Mouse (Mus musculus) liver, postnatal 0 days (tissue): ENCODE data around the gene Tepsin.

ENCODE experiments used
- CTCF ChIP-seq: sonication (generic); IDR thresholded peaks from 2 replicates; pipeline ENCODE4 v1.5.1; 2016; ENCODE audit warnings: antibody characterized with exemption, low read depth
- EP300 ChIP-seq: IDR thresholded peaks from 2 replicates; pipeline ENCODE4 v1.6.1; 2016; ENCODE audit warnings: antibody characterized with exemption, low read depth, mild to moderate bottlenecking

DNA sequence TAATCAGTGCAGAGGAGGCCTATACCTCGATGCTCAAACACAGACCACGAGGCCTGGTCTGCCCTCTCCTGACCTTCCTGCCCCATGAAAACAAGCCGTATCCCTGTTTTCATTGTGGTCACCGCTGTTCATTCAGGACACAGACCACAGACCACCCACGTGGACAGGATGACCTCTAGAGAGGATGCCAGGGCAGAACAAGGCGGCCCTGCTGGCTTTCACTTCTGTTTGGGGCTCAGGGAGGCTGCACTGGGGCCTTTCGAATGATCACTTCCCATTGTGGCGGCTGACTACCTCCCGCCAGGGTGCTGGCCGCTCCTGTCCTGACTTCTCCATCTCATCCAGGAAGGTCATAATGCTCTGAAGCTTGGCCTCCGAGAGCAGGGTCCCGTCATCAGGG is 27.5 kb downstream of the Tepsin start:
- TF ChIP-seq CTCF (no peak), EP300 (no peak)
